Mouse (Mus musculus): ENCODE results near the gene Sox1.

Sox1 gene

GRCm38 (mm10) chr8:12395071-12396031 lies at the start of gene Sox1:
Sox1 (plus strand) TSS chr8:12395295.
- DNase-seq: no peak

- no peak for DNase-seq
Measured at GRCm38 (mm10) chr8:12345881-12346280, 49.2 kb upstream of the Sox1 start.

GRCm38 (mm10) chr8:12346870-12347269 lies 48.2 kb upstream of the Sox1 start:
- no peak for DNase-seq

GRCm38 (mm10) chr8:12348306-12348705 lies 46.8 kb upstream of the Sox1 start:
- no peak for DNase-seq

- DNase-seq: no peak
Measured at GRCm38 (mm10) chr8:12349591-12349990, 45.5 kb upstream of the Sox1 start.

- DNase-seq: no peak
Measured at GRCm38 (mm10) chr8:12351121-12351520, 44.0 kb upstream of the Sox1 start.

- DNase-seq: no peak
Measured at GRCm38 (mm10) chr8:12354406-12355025, 40.6 kb upstream of the Sox1 start.

- no peak for DNase-seq
Measured at GRCm38 (mm10) chr8:12368161-12368560, 26.9 kb upstream of the Sox1 start.

GRCm38 (mm10) chr8:12368856-12369255 lies 26.2 kb upstream of the Sox1 start:
- DNase-seq: no peak

- DNase-seq: no peak
Measured at GRCm38 (mm10) chr8:12381111-12381510, 14.0 kb upstream of the Sox1 start.

GRCm38 (mm10) chr8:12382707-12383561 lies 12.2 kb upstream of the Sox1 start:
- no peak for DNase-seq

- no peak for DNase-seq
Measured at GRCm38 (mm10) chr8:12383979-12384890, 10.9 kb upstream of the Sox1 start.

- no peak for DNase-seq
Measured at GRCm38 (mm10) chr8:12384996-12385685, 10.0 kb upstream of the Sox1 start.

GRCm38 (mm10) chr8:12385686-12386488 lies 9.2 kb upstream of the Sox1 start:
- no peak for DNase-seq

- no peak for DNase-seq
Measured at GRCm38 (mm10) chr8:12386530-12387222, 8.4 kb upstream of the Sox1 start.

- DNase-seq: no peak
Measured at GRCm38 (mm10) chr8:12387223-12387860, 7.8 kb upstream of the Sox1 start.

GRCm38 (mm10) chr8:12387901-12388300 lies 7.2 kb upstream of the Sox1 start:
- no peak for DNase-seq

- DNase-seq: no peak
Measured at GRCm38 (mm10) chr8:12388390-12389115, 6.5 kb upstream of the Sox1 start.

GRCm38 (mm10) chr8:12389116-12389471 lies 6.0 kb upstream of the Sox1 start:
- DNase-seq: no peak

Data from kidney, adult 18-20 months (tissue).